In genomic region chr16:94301696-94302095, GRCm38 (mm10) we compare ENCODE assay signal across 16 mouse cellular contexts. TPM values are rescaled to one million over a fixed set of nuclear protein-coding genes. Genes with fewer than 3 reads are reported as not detected.
DNase-seq lines count a peak whose midpoint lies in the region; ATAC-seq and TF ChIP-seq lines count a peak whose summit lies in the region.
"Had no signal": no experiment of that assay in that cellular context is flagged by ENCODE, and none has a peak within 500 bp of the region (broad histone marks: within the 10 kb centered on the region; RNA-seq: fewer than 3 reads in every experiment).

No protein-coding gene starts in this region.

- TF ChIP-seq CTCF in forebrain, postnatal 0 days (IDR thresholded peaks at IDR 0.05; ENCODE audit: low read depth): peak; percentile 14; the same call in 1 of the 2 replicates
- TF ChIP-seq CTCF in left cerebral cortex, adult 2 months (IDR thresholded peaks at IDR 0.05): peak; percentile 19

- 86% methylated on average over 5 of the region's 5 CpGs for WGBS in forebrain, postnatal 0 days
- 82% methylated on average over 5 of the region's 5 CpGs for WGBS in forebrain, embryonic 11.5 days
- 66% methylated on average over 5 of the region's 5 CpGs for WGBS in heart, embryonic 15.5 days

- no peak for ATAC-seq in forebrain, postnatal 0 days
- ATAC-seq in forebrain, embryonic 11.5 days (replicated peaks; ENCODE audit: low FRiP score): no peak
- no peak for ATAC-seq in heart, embryonic 15.5 days (replicated peaks; ENCODE audit: insufficient number of reproducible peaks, insufficient read depth, low FRiP score, low read depth)
- no peak for ATAC-seq in activated CD4-positive, CD25-positive, alpha-beta regulatory T cell, adult 4 months
- ATAC-seq: forebrain, embryonic 13.5 days; Patski had no signal

- H3K4me2 ChIP-seq in forebrain, postnatal 0 days (ENCODE audit: low read depth): no peak overlapping the region
- H3K4me2 ChIP-seq in forebrain, embryonic 11.5 days (ENCODE audit: low read depth, low read length, severe bottlenecking): no peak overlapping the region
- peak overlapping the region; percentile 71 for H3K4me2 ChIP-seq in heart, embryonic 15.5 days
- H3K4me2 ChIP-seq: liver, embryonic 15.5 days had no signal

- H3K9me3 ChIP-seq in forebrain, postnatal 0 days (ENCODE audit: low read length): no peaks in the 10 kb centered on the region
- H3K9me3 ChIP-seq in forebrain, embryonic 11.5 days (ENCODE audit: control insufficient read depth, low read length): no peaks in the 10 kb centered on the region
- H3K9me3 ChIP-seq in heart, embryonic 15.5 days (replicated peaks): no peaks in the 10 kb centered on the region
- H3K9me3 ChIP-seq: liver, embryonic 15.5 days; midbrain, embryonic 12.5 days had no signal

- H3K27ac ChIP-seq in forebrain, postnatal 0 days (ENCODE audit: low read depth, low read length): no peak overlapping the region
- no peak overlapping the region for H3K27ac ChIP-seq in forebrain, embryonic 11.5 days (ENCODE audit: low read depth, low read length)
- peak overlapping the region; percentile 95 for H3K27ac ChIP-seq in heart, embryonic 15.5 days
- no peak overlapping the region for H3K27ac ChIP-seq in left cerebral cortex, adult 2 months
- H3K27ac ChIP-seq: forebrain, embryonic 13.5 days; liver, embryonic 15.5 days had no signal

- intact Hi-C loops in heart, postnatal 25 days (cut with DNase I): no loop called here
- intact Hi-C loops in left cerebral cortex, adult 2 months (cut with DNase I): no loop called here

- no peak for DNase-seq in forebrain, postnatal 0 days
- DNase-seq in forebrain, embryonic 11.5 days (ENCODE audit: low spot score): no peak
- DNase-seq in heart, postnatal 25 days (ENCODE audit: low spot score): no peak
- DNase-seq in left cerebral cortex, adult 2 months (ENCODE audit: extremely low spot score in 1 of 2, low spot score in 2 of 2): no peak
- no peak for DNase-seq in left cerebral cortex, adult 8-10 months (ENCODE audit: low spot score in 2 of 2)
- DNase-seq in brain, adult 2 months (ENCODE audit: low read depth, low spot score): peak; percentile 33
- DNase-seq: kidney, adult 11 months; kidney, postnatal 4 days; lung, postnatal 36 days; thymus, postnatal 36 days had no signal

- no peak overlapping the region for H3K9ac ChIP-seq in forebrain, postnatal 0 days
- H3K9ac ChIP-seq in forebrain, embryonic 11.5 days (ENCODE audit: low read length): no peak overlapping the region
- no peak overlapping the region for H3K9ac ChIP-seq in heart, embryonic 15.5 days
- H3K9ac ChIP-seq: liver, embryonic 15.5 days had no signal

- 0 out of 2 replicates have a peak, but pooled peaks cover 11% of the 10 kb centered on the region for H3K4me1 ChIP-seq in forebrain, postnatal 0 days (ENCODE audit: insufficient read depth)
- H3K4me1 ChIP-seq in forebrain, embryonic 11.5 days (replicated peaks; ENCODE audit: control insufficient read depth, insufficient read depth, low read length): 0 out of 2 replicates have a peak, but pooled peaks cover 6% of the 10 kb centered on the region
- peaks cover 19% of the 10 kb centered on the region for H3K4me1 ChIP-seq in heart, embryonic 15.5 days (replicated peaks)

- no peak overlapping the region for H3K4me3 ChIP-seq in forebrain, postnatal 0 days (ENCODE audit: low read depth, low read length)
- no peak overlapping the region for H3K4me3 ChIP-seq in forebrain, embryonic 11.5 days (ENCODE audit: low read depth, low read length)
- no peak overlapping the region for H3K4me3 ChIP-seq in heart, embryonic 15.5 days
- no peak overlapping the region for H3K4me3 ChIP-seq in left cerebral cortex, adult 2 months
- H3K4me3 ChIP-seq: liver, embryonic 15.5 days; midbrain, embryonic 12.5 days had no signal

- H3K27me3 ChIP-seq in forebrain, postnatal 0 days (ENCODE audit: insufficient read depth, low read length): no peaks in the 10 kb centered on the region
- no peaks in the 10 kb centered on the region for H3K27me3 ChIP-seq in forebrain, embryonic 11.5 days (ENCODE audit: control insufficient read depth, insufficient read depth, low read length)
- H3K27me3 ChIP-seq in heart, embryonic 15.5 days: no peaks in the 10 kb centered on the region
- H3K27me3 ChIP-seq: Patski had no signal

- no peaks in the 10 kb centered on the region for H3K36me3 ChIP-seq in forebrain, postnatal 0 days (ENCODE audit: insufficient read depth)
- H3K36me3 ChIP-seq in forebrain, embryonic 11.5 days (ENCODE audit: control insufficient read depth, insufficient read depth, low read length): no peaks in the 10 kb centered on the region
- H3K36me3 ChIP-seq in heart, embryonic 15.5 days: no peaks in the 10 kb centered on the region
- H3K36me3 ChIP-seq: liver, embryonic 15.5 days; midbrain, embryonic 12.5 days had no signal

RNA-seq across cellular contexts. Expression of gene Hlcs, which starts 11.7 kb away (rescaled TPM):
- 5.5 and 6.8 TPM in 2 replicates for total RNA-seq in forebrain, postnatal 0 days (2014; rRNA removed)
- polyA plus RNA-seq in forebrain, postnatal 0 days (2015; fragmentation: Nextera tagmentation; extraction: Ambion mirVana): 2.7 and 5.8 TPM in 2 replicates
- polyA plus RNA-seq in forebrain, embryonic 11.5 days (2014; fragmentation: Nextera tagmentation; extraction: Ambion mirVana): 13.8 TPM in 2 replicates
- 7.4 and 8.5 TPM in 2 replicates for polyA plus RNA-seq in heart, embryonic 15.5 days (2015; fragmentation: Nextera tagmentation; extraction: Ambion mirVana)
- total RNA-seq in heart, postnatal 25 days (2021): 1 to 10 TPM; 5.0 to 5.7 TPM
- total RNA-seq in left cerebral cortex, adult 2 months (2021): 10 to 100 TPM; 16.6 to 17.4 TPM
- 10 to 100 TPM; 18.8 to 22.9 (median 21.6) TPM for total RNA-seq in left cerebral cortex, adult 8-10 months (2022)
- 1 to 10 TPM; 6.4 to 7.9 TPM for polyA plus RNA-seq in activated CD4-positive, CD25-positive, alpha-beta regulatory T cell, adult 4 months (2017; shearing (Covaris generic))

RNA-seq across cellular contexts. Expression of gene Ripply3, which starts 26.5 kb away (rescaled TPM):
- 0.14 and 0.69 TPM in 2 replicates for total RNA-seq in forebrain, postnatal 0 days (2014; rRNA removed)
- polyA plus RNA-seq in forebrain, postnatal 0 days (2015; fragmentation: Nextera tagmentation; extraction: Ambion mirVana): 0.54 and 0.74 TPM in 2 replicates
- polyA plus RNA-seq in forebrain, embryonic 11.5 days (2014; fragmentation: Nextera tagmentation; extraction: Ambion mirVana): 5.4 and 5.7 TPM in 2 replicates
- polyA plus RNA-seq in heart, embryonic 15.5 days (2015; fragmentation: Nextera tagmentation; extraction: Ambion mirVana): 4.5 TPM in 2 replicates
- 1 to 10 TPM; 3.9 to 4.3 TPM for total RNA-seq in heart, postnatal 25 days (2021)
- total RNA-seq in left cerebral cortex, adult 2 months (2021): under 1 TPM; 0.29 to 0.51 TPM
- total RNA-seq in left cerebral cortex, adult 8-10 months (2022): under 1 TPM in 2 of 4 experiments, not detected in 2; 0.21 to 0.23 TPM
- polyA plus RNA-seq in activated CD4-positive, CD25-positive, alpha-beta regulatory T cell, adult 4 months (2017; shearing (Covaris generic)): under 1 TPM in 1 of 2 experiments, not detected in 1; 0.36 TPM
- polyA plus RNA-seq: Patski had no signal
